Mouse (Mus musculus) lung, embryonic 14.5 days (tissue): ENCODE results near the gene Mbtps1. TPM values are rescaled to one million over a fixed set of nuclear protein-coding genes. Genes with fewer than 3 reads are reported as not detected.

Source experiments
- ATAC-seq: fragments of 200-750 bp; cut with Nextera tagmentation; 2 replicates; pipeline ENCODE4 v1.8.0; 2017; ENCODE audit warnings: mild to moderate bottlenecking, moderate TSS enrichment, moderate library complexity; ENCODE audit not compliant: insufficient read depth
- DNase-seq: peaks from one replicate; pipeline ENCODE4 v3.0.0-alpha.2; 2015
- H3K27ac ChIP-seq: fragments of 300-500 bp; sonication (generic); 2 replicates; pipeline ENCODE4 v1.5.1; 2014; ENCODE audit warnings: low read depth, mild to moderate bottlenecking, moderate library complexity
- H3K27me3 ChIP-seq: fragments of 300-500 bp; sonication (generic); 2 replicates; pipeline ENCODE4 v1.6.1; 2014; ENCODE audit warnings: low read length, control low read depth; ENCODE audit not compliant: insufficient read depth
- H3K36me3 ChIP-seq: fragments of 300-500 bp; sonication (generic); 2 replicates; pipeline ENCODE4 v1.6.1; 2014; ENCODE audit warnings: control low read depth; ENCODE audit not compliant: insufficient read depth
- H3K4me1 ChIP-seq: fragments of 300-500 bp; sonication (generic); 2 replicates; pipeline ENCODE4 v1.6.1; 2014; ENCODE audit warnings: antibody characterized with exemption, control low read depth; ENCODE audit not compliant: insufficient read depth
- H3K4me2 ChIP-seq: fragments of 300-500 bp; sonication (generic); 2 replicates; pipeline ENCODE4 v1.6.1; 2014; ENCODE audit warnings: mild to moderate bottlenecking
- H3K4me3 ChIP-seq: fragments of 300-500 bp; sonication (generic); 2 replicates; pipeline ENCODE4 v1.5.1; 2014; ENCODE audit warnings: low read depth, low read length
- H3K9ac ChIP-seq: fragments of 300-500 bp; sonication (generic); 2 replicates; pipeline ENCODE4 v1.6.1; 2014
- H3K9me3 ChIP-seq: fragments of 300-500 bp; sonication (generic); 2 replicates; pipeline ENCODE4 v1.6.1; 2016; ENCODE audit warnings: low read depth, low read length, control low read depth
- CTCF ChIP-seq: IDR thresholded peaks from 2 replicates; pipeline ENCODE4 v1.5.1; 2016; ENCODE audit warnings: antibody characterized with exemption, low read depth
- WGBS: fragments of 180-500 bp; shearing (Covaris S2); extraction: QIAGEN DNeasy Blood & Tissue Kit; methylation state at CpG from one replicate; pipeline ENCODE4 v1.1.7; 2014; 5-methylcytosine and 5-hydroxymethylcytosine counted together
- polyA plus RNA-seq: library from polyadenylated mRNA; unstranded; fragments of >200 nt; fragmentation: Nextera tagmentation; extraction: Ambion mirVana; gene quantifications from 2 replicates; pipeline ENCODE4 v1.2.1, GENCODE M21; 2014

The Mbtps1 gene
- polyA plus RNA-seq, 1 experiment from 2014 or later, result 128 TPM

DNA sequence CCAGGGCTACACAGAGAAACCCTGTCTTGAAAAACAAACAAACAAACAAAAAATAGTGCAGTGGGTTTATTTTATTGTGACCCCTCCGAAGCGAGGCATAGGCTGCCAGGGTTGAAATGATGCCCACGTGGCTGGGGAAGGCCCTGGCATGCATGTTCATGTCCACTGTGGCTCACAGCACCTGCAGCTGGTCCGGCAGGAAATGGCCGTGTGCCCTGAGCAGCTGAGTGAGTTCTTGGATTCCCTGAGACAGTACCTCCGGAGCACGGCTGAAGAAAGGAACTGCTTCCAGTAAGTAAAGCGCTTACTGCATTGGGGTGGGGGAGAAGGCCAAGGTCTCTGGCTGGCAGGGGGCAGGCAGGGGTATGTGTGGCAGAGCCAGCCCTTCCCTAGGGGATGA is 90.4 kb downstream of the Mbtps1 start:
- no peak for ATAC-seq
- Histone ChIP-seq H3K36me3 (no peaks in the 10 kb centered on the region), H3K4me3 (no peak overlapping the region), H3K9ac (no peak overlapping the region), H3K27me3 (peaks cover 7% of the 10 kb centered on the region; the same call in 1 of the 2 replicates), H3K4me2 (no peak overlapping the region), H3K27ac (no peak overlapping the region), H3K9me3 (no peaks in the 10 kb centered on the region), H3K4me1 (0 out of 2 replicates have a peak, but pooled peaks cover 4% of the 10 kb centered on the region)
- DNase-seq, result no peak
- WGBS, result 84% methylated on average over 8 of the region's 8 CpGs
- TF ChIP-seq CTCF, result no peak

DNA sequence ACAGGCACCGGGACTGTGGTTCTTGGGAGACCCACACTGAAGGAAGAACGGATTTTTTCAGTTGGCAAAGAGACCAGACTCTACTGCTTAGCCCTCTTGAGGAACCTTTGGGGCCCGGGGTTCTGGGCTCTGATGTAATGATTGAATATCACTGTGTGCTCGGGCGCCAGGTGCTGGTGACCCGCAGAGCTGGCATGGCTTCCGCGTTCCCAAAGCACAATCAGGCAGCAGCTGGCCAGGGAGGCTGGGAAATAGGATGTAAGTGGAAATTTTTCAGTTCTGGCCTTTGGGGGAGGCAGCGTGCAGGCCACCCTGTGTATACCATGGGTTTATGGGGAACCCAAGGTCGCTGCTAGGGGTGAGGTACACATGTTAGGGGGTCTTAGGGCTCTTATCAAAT is 91.7 kb downstream of the Mbtps1 start:
- ATAC-seq (no peak), DNase-seq (no peak)
- Histone ChIP-seq H3K4me3 (no peak overlapping the region), H3K36me3 (no peaks in the 10 kb centered on the region), H3K9ac (no peak overlapping the region), H3K9me3 (no peaks in the 10 kb centered on the region), H3K4me1 (0 out of 2 replicates have a peak, but pooled peaks cover 4% of the 10 kb centered on the region), H3K4me2 (no peak overlapping the region), H3K27me3 (peaks cover 7% of the 10 kb centered on the region; the same call in 1 of the 2 replicates), H3K27ac (0 out of 2 replicates have a peak overlapping the region, but pooled peaks have one; percentile 22)
- no peak for TF ChIP-seq CTCF
- 66% methylated on average over 10 of the region's 10 CpGs for WGBS

DNA sequence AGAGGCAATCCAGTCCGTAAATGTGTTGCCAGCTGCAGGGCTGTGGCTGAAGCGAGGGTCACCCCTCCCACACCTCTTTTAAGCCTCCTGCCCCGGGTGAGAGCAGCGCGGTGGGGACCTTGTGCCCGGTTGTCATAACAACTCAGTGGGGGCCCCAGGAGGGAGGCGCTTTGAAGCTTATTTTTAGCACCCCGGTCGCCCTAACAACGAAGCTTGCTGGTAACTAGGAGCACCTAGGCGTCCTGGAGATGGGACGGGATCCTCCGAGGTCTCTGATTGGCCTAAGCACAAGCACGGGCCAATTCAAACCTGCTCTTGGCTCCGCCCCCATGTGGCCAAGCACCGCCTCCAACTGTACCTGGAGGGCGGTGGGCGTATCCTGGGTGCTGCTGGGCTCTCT is 92.4 kb downstream of the Mbtps1 start:
- H3K4me1 ChIP-seq, result 0 out of 2 replicates have a peak, but pooled peaks cover 4% of the 10 kb centered on the region
- ATAC-seq (peak; percentile 83), DNase-seq (peak; percentile 73)
- no peak overlapping the region for H3K9ac ChIP-seq
- no peak overlapping the region for H3K4me3 ChIP-seq
- no peaks in the 10 kb centered on the region for H3K36me3 ChIP-seq
- no peaks in the 10 kb centered on the region for H3K9me3 ChIP-seq
- peak overlapping the region; percentile 33 for H3K4me2 ChIP-seq
- no peak overlapping the region for H3K27ac ChIP-seq
- TF ChIP-seq CTCF, result no peak
- H3K27me3 ChIP-seq, result peaks cover 7% of the 10 kb centered on the region; the same call in 1 of the 2 replicates
- WGBS, result 2% methylated on average over 18 of the region's 18 CpGs

DNA sequence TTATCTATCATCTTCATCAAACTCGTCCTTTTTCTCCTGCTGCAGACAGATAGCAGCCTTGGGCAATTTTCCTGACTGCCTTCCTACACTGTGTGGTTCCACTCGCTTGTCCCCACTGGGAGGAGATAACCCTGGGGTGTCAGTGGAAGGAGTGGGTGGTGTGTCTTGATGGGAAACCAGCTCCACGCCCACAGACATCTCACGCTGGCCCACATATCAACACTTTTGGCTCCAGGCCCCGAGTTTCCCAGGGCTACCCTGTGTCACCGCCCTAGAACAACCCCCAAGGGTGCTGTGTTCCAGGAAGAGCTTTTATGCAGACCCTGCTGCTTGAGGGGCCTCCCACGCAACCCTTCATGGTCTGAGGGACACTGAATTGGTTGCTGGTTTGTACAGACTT is 94.8 kb downstream of the Mbtps1 start:
- H3K27me3 ChIP-seq, result peaks cover 7% of the 10 kb centered on the region; the same call in 1 of the 2 replicates
- no peak overlapping the region for H3K9ac ChIP-seq
- H3K27ac ChIP-seq, result no peak overlapping the region
- DNase-seq (no peak), ATAC-seq (no peak)
- no peak for TF ChIP-seq CTCF
- H3K36me3 ChIP-seq, result no peaks in the 10 kb centered on the region
- 51% methylated on average over 7 of the region's 7 CpGs for WGBS
- no peak overlapping the region for H3K4me2 ChIP-seq
- H3K4me1 ChIP-seq, result peaks cover 4% of the 10 kb centered on the region; the same call in 1 of the 2 replicates
- no peak overlapping the region for H3K4me3 ChIP-seq
- no peaks in the 10 kb centered on the region for H3K9me3 ChIP-seq

DNA sequence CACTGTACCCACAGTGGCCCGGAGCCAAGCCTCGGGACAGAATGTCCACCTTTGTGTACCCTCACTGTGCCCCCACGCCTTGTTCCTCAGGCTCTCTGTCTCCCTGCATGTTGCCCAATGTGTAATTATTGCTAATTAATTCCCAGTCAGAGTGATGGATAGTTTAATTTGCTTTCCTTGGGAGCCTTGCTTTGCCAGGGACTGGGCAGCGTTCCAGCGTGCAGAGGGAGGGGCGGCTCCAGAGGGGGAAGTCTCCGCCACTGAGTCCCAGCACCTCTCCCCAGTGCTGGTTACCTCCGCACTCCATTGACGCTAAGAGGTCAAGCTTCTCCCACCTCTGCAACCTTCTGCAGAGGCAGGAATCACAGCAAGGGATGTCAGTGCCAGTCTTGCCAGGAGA is 97.2 kb downstream of the Mbtps1 start:
- Histone ChIP-seq H3K36me3 (no peaks in the 10 kb centered on the region), H3K4me3 (no peak overlapping the region), H3K9ac (no peak overlapping the region), H3K27me3 (peaks cover 2% of the 10 kb centered on the region; the same call in 1 of the 2 replicates), H3K4me2 (no peak overlapping the region), H3K4me1 (peaks cover 4% of the 10 kb centered on the region; the same call in 1 of the 2 replicates), H3K9me3 (no peaks in the 10 kb centered on the region), H3K27ac (no peak overlapping the region)
- no peak for ATAC-seq
- 58% methylated on average over 9 of the region's 9 CpGs for WGBS
- no peak for TF ChIP-seq CTCF
- peak; percentile 27 for DNase-seq

DNA sequence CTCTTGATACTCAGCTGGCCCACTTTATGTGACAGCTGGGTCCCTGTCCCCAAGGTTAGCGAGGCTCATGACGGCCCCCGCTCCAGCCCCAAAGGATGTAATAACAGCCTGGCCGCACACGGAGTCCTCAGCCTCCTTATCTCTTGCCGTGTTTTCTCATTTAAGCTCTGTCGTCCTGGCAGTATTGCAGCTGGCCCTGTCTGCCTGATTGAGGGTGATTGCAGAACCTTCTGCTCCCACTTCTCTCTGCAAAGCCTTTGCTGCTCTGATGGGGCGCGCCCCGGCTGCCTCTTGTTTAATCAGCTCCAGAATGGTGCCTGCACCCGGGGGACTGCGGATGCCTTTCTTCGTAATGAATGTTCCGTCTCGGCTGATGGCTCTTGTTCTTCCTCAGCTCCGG is 98.8 kb downstream of the Mbtps1 start:
- no peak for ATAC-seq
- peak; percentile 34 for DNase-seq
- Histone ChIP-seq H3K36me3 (no peaks in the 10 kb centered on the region), H3K27ac (no peak overlapping the region), H3K4me1 (no peaks in the 10 kb centered on the region; the same call in 1 of the 2 replicates), H3K4me2 (no peak overlapping the region), H3K27me3 (no peaks in the 10 kb centered on the region), H3K4me3 (no peak overlapping the region), H3K9ac (no peak overlapping the region), H3K9me3 (no peaks in the 10 kb centered on the region)
- TF ChIP-seq CTCF, result no peak
- WGBS, result 27% methylated on average over 16 of the region's 16 CpGs

Other genes with a start within 250 kb of the Mbtps1 start
- gene Hsbp1, start 214.2 kb downstream of the Mbtps1 start, polyA plus RNA-seq, result 300 and 304 TPM in 2 replicates
- 11.8 and 14.0 TPM in 2 replicates for gene Mlycd, start 163.9 kb downstream of the Mbtps1 start, polyA plus RNA-seq
- gene Osgin1, start 124.6 kb downstream of the Mbtps1 start, polyA plus RNA-seq, result 0.53 and 0.85 TPM in 2 replicates
- 1.9 and 2.2 TPM in 2 replicates for gene Necab2, start 112.0 kb downstream of the Mbtps1 start, polyA plus RNA-seq
- gene Slc38a8, start 57.0 kb downstream of the Mbtps1 start, polyA plus RNA-seq, result not detected in 2 replicates
- gene Hsdl1, start 16.4 kb upstream of the Mbtps1 start, polyA plus RNA-seq, result 25.9 and 26.8 TPM in 2 replicates
- 0.24 TPM in 1 of 2 replicates, not detected in the other for gene Dnaaf1, start 16.5 kb upstream of the Mbtps1 start, polyA plus RNA-seq
- gene Taf1c, start 46.5 kb upstream of the Mbtps1 start, polyA plus RNA-seq, result 9.0 and 10.4 TPM in 2 replicates
- 0.09 TPM in 1 of 2 replicates, not detected in the other for gene Adad2, start 54.0 kb upstream of the Mbtps1 start, polyA plus RNA-seq
- not detected in 2 replicates for gene Kcng4, start 76.9 kb upstream of the Mbtps1 start, polyA plus RNA-seq
- gene Wfdc1, start 107.6 kb upstream of the Mbtps1 start, polyA plus RNA-seq, result 3.0 and 3.4 TPM in 2 replicates
- gene Atp2c2, start 141.3 kb upstream of the Mbtps1 start, polyA plus RNA-seq, result 1.8 and 1.9 TPM in 2 replicates
- 9.7 and 10.3 TPM in 2 replicates for gene Tldc1, start 219.7 kb upstream of the Mbtps1 start, polyA plus RNA-seq